Mouse (Mus musculus): ENCODE data around the gene Gmcl1. TPM values are rescaled to one million over a fixed set of nuclear protein-coding genes. Genes with fewer than 3 reads are reported as not detected.

The Gmcl1 gene
- polyA plus RNA-seq, 1 experiment: 20.5 TPM

DNA sequence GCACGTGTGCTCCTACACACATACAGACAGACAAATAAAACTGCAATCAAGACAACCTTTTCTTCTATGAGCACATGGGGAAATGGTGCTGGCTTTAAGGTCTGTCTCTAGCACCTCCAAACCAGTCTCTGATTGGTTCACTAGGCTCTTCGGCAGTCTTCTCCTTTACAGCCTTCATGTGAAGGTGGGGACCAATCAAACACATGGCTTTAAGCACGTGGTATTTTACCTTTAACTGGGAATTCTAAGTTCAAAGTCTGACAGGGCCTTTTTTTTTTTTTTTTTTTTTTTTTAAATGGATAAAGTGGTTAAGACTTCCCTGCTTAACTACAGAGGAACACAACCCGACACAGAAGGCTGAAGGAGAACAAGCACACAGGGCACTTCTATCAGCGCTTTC lies 68.1 kb downstream of the Gmcl1 start:
- no peak for TF ChIP-seq POLR2A (IDR thresholded peaks at IDR 0.05; ENCODE audit: low read depth, low read length)
- no peak for TF ChIP-seq CTCF (IDR thresholded peaks at IDR 0.05; ENCODE audit: extremely low read depth, insufficient read length, insufficient replicate concordance, low read depth, low read length)
- no peaks in the 10 kb centered on the region for H3K27me3 ChIP-seq (ENCODE audit: control insufficient read depth, insufficient read depth, low read length)
- peak overlapping the region; percentile 29 for H3K4me3 ChIP-seq (ENCODE audit: low read depth, low read length)
- peaks cover 12% of the 10 kb centered on the region; the same call in 1 of the 2 replicates for H3K4me1 ChIP-seq (ENCODE audit: control insufficient read depth, insufficient read depth, insufficient read length, low read length)
- H3K36me3 ChIP-seq (ENCODE audit: control insufficient read depth, insufficient read depth, low read length): peaks cover 75% of the 10 kb centered on the region
- peak overlapping the region; percentile 77; the same call in 1 of the 2 replicates for H3K27ac ChIP-seq (ENCODE audit: insufficient read depth, low read depth, low read length)
- WGBS: 40% methylated on average over 5 of the region's 5 CpGs

DNA sequence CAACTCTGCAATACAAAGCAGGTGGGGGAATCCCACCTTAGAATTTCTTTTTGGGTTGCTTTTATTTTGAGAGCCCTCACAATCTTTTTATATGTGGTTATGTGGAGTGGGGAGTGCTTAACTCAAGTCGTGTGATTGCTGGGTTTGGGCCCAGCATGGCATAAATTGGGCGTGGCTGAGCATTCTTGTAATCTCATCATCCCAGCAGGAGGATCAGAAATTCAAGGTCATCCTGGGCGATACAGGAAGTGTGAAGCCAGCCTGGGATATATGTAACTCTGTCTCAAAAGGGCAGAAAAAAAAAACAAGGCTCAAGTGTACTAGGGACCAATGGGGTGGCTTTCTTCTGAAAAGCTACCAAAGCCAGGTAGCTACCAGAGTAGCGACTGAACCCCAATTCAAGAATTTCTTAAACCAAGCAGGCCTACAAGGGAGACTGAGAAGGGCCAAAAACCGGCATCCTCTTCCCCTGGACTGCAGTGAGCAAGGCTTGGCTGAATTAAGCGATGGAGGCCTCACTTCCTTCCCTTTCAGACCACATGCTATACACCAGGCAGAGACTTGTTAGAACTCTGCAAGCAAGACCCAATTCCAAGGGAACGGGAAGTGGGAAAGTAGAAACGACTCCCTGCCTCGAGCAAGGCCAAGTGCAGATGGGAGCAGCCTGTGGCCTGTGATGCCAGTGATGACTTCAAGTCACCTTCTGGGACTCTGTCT lies 72.9 kb downstream of the Gmcl1 start:
- WGBS: 62% methylated on average over 9 of the region's 9 CpGs
- Histone ChIP-seq H3K27me3 (ENCODE audit: control insufficient read depth, insufficient read depth, low read length) (no peaks in the 10 kb centered on the region), H3K36me3 (ENCODE audit: control insufficient read depth, insufficient read depth, low read length) (peaks cover 86% of the 10 kb centered on the region), H3K27ac (ENCODE audit: insufficient read depth, low read depth, low read length) (0 out of 2 replicates have a peak overlapping the region, but pooled peaks have one; percentile 25), H3K4me3 (ENCODE audit: low read depth, low read length) (no peak overlapping the region), H3K4me1 (ENCODE audit: control insufficient read depth, insufficient read depth, insufficient read length, low read length) (peaks cover 14% of the 10 kb centered on the region)
- TF ChIP-seq POLR2A (IDR thresholded peaks at IDR 0.05; ENCODE audit: low read depth, low read length) (no peak), CTCF (IDR thresholded peaks at IDR 0.05; ENCODE audit: extremely low read depth, insufficient read length, insufficient replicate concordance, low read depth, low read length) (no peak)

DNA sequence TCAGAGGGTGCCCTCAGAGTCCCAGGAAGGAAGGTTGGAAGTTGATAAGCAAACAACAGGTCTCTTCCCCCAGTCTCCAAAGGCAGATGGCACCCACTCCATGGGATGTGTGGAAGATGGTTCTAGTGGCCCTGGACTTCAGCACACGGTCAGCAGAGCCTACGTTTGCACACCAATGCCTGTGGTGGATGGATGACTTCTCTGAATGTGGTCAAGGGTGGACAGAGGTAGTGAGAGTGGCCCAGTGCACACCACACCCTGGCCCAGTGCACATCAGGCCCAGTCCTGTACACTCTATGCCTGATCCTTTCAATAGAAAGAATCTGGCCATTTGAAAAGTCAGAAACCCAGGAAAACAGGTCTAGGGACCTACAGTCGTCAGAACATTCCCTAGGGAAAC lies 74.7 kb downstream of the Gmcl1 start:
- Histone ChIP-seq H3K27me3 (ENCODE audit: control insufficient read depth, insufficient read depth, low read length) (no peaks in the 10 kb centered on the region), H3K36me3 (ENCODE audit: control insufficient read depth, insufficient read depth, low read length) (peaks cover 82% of the 10 kb centered on the region), H3K27ac (ENCODE audit: insufficient read depth, low read depth, low read length) (no peak overlapping the region), H3K4me3 (ENCODE audit: low read depth, low read length) (no peak overlapping the region), H3K4me1 (ENCODE audit: control insufficient read depth, insufficient read depth, insufficient read length, low read length) (peaks cover 18% of the 10 kb centered on the region)
- TF ChIP-seq CTCF (IDR thresholded peaks at IDR 0.05; ENCODE audit: extremely low read depth, insufficient read length, insufficient replicate concordance, low read depth, low read length): no peak
- TF ChIP-seq POLR2A (IDR thresholded peaks at IDR 0.05; ENCODE audit: low read depth, low read length): no peak
- WGBS: 84% methylated on average over 3 of the region's 3 CpGs

DNA sequence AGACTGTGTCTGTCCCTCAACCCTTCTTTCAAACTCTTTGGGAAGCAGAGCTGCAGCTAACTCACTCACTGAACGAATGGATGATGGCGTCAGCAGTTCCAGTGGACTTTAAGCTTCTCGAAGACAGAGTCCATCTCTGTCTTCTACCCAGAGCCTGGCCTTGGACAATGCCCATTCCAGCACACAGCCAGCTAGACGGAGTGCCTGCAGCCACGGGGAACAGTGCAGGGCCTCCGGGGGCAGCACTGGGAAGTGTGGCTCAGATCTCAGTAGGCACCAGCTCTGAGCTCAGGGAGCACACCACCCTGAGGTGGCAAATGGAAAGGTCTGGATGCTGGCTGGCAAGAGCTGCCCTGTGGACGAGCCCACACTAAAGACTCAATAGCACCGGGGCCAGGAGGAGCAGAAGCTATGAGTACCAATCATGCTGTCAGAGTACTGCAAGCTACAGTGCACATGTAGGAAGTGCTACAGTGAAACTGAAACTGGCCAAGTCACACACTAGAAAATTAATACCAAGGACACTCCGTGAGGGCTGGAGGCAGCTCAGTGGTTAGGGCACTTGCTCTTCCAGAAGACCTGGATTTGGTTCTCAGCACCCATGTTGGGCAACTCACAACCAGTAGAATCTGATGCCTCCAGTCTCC lies 78.8 kb downstream of the Gmcl1 start:
- Histone ChIP-seq H3K4me1 (ENCODE audit: control insufficient read depth, insufficient read depth, insufficient read length, low read length) (peaks cover 14% of the 10 kb centered on the region), H3K36me3 (ENCODE audit: control insufficient read depth, insufficient read depth, low read length) (peaks cover 80% of the 10 kb centered on the region), H3K4me3 (ENCODE audit: low read depth, low read length) (no peak overlapping the region), H3K27ac (ENCODE audit: insufficient read depth, low read depth, low read length) (peak overlapping the region; percentile 72), H3K27me3 (ENCODE audit: control insufficient read depth, insufficient read depth, low read length) (no peaks in the 10 kb centered on the region)
- TF ChIP-seq CTCF (IDR thresholded peaks at IDR 0.05; ENCODE audit: extremely low read depth, insufficient read length, insufficient replicate concordance, low read depth, low read length) (no peak), POLR2A (IDR thresholded peaks at IDR 0.05; ENCODE audit: low read depth, low read length) (no peak)
- 51% methylated on average over 9 of the region's 9 CpGs for WGBS

DNA sequence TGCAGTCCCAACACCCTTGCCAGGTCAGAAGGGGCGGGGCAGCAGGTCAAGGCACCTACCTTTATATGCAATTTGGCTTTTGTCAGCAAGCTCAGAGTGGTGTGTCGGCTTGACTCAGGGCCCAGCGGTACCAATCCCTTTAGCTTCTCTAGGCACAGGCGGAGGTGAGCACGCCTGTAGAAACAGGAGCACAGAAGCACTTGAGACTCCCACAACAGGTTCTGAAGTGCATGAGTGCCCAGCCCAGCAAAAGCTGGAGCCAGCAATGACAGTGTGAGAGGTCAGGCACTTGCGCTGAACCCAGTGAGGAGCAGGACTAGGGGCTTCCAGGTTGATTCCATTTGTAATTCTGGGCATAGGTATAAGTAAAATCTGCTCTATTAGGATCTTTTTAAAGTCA lies 80.2 kb downstream of the Gmcl1 start:
- H3K27ac ChIP-seq (ENCODE audit: insufficient read depth, low read depth, low read length): no peak overlapping the region
- H3K36me3 ChIP-seq (ENCODE audit: control insufficient read depth, insufficient read depth, low read length): peaks cover 80% of the 10 kb centered on the region
- H3K4me1 ChIP-seq (ENCODE audit: control insufficient read depth, insufficient read depth, insufficient read length, low read length): peaks cover 14% of the 10 kb centered on the region
- H3K4me3 ChIP-seq (ENCODE audit: low read depth, low read length): no peak overlapping the region
- TF ChIP-seq CTCF (IDR thresholded peaks at IDR 0.05; ENCODE audit: extremely low read depth, insufficient read length, insufficient replicate concordance, low read depth, low read length) (no peak), POLR2A (IDR thresholded peaks at IDR 0.05; ENCODE audit: low read depth, low read length) (no peak; the same call in 1 of the 2 replicates)
- 95% methylated on average over 6 of the region's 6 CpGs for WGBS
- no peaks in the 10 kb centered on the region for H3K27me3 ChIP-seq (ENCODE audit: control insufficient read depth, insufficient read depth, low read length)

DNA sequence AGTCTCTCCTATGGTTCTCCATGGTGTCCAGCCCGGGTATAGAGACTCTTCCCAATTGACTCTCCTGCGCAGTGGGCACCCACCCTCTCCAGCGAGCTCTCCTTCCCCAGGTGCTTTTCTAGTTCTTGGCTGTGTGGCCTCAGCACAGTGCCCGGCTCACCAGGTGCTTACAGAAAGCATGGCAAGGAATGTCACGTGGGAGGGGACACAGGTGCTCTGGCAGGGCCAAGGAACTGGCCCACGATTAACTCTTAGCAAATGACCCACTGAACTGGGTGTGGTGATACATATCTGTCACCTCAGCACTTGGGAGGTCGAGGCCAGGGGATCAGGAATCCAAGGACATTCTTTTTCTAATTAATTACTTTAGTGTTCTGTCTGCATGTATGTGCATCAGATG lies 87.0 kb downstream of the Gmcl1 start:
- Histone ChIP-seq H3K4me1 (ENCODE audit: control insufficient read depth, insufficient read depth, insufficient read length, low read length) (peaks cover 13% of the 10 kb centered on the region), H3K27me3 (ENCODE audit: control insufficient read depth, insufficient read depth, low read length) (no peaks in the 10 kb centered on the region), H3K36me3 (ENCODE audit: control insufficient read depth, insufficient read depth, low read length) (peaks cover 35% of the 10 kb centered on the region), H3K4me3 (ENCODE audit: low read depth, low read length) (no peak overlapping the region), H3K27ac (ENCODE audit: insufficient read depth, low read depth, low read length) (peak overlapping the region; percentile 75)
- TF ChIP-seq POLR2A (IDR thresholded peaks at IDR 0.05; ENCODE audit: low read depth, low read length): 0 out of 2 replicates have a peak, but pooled peaks have one; percentile 26
- no peak for TF ChIP-seq CTCF (IDR thresholded peaks at IDR 0.05; ENCODE audit: extremely low read depth, insufficient read length, insufficient replicate concordance, low read depth, low read length)
- 28% methylated on average over 7 of the region's 7 CpGs for whole genome bisulfite sequencing

DNA sequence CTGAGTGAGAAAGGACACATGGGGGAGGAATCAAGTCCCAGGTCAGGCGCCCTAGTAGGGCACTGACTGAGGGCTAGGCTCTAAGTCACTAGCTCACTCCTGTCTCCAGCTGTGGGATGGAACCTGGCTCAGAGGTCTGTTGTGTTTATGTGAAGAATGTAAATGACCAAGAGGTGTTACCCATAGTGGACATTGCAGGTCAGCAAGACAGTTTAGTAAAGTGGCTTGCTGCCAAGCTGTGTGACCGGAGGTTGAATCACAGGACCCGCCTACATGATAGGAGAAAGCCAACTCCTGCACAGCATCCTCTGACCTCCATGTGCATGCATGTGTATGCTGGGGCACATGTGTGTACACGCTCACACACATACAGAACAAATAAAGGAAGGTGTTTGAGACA lies 87.6 kb downstream of the Gmcl1 start:
- peaks cover 16% of the 10 kb centered on the region; the same call in 1 of the 2 replicates for H3K4me1 ChIP-seq (ENCODE audit: control insufficient read depth, insufficient read depth, insufficient read length, low read length)
- peaks cover 29% of the 10 kb centered on the region for H3K36me3 ChIP-seq (ENCODE audit: control insufficient read depth, insufficient read depth, low read length)
- no peaks in the 10 kb centered on the region for H3K27me3 ChIP-seq (ENCODE audit: control insufficient read depth, insufficient read depth, low read length)
- WGBS: 45% methylated on average over 4 of the region's 4 CpGs
- H3K27ac ChIP-seq (ENCODE audit: insufficient read depth, low read depth, low read length): peak overlapping the region; percentile 75; the same call in 1 of the 2 replicates
- no peak overlapping the region for H3K4me3 ChIP-seq (ENCODE audit: low read depth, low read length)
- TF ChIP-seq POLR2A (IDR thresholded peaks at IDR 0.05; ENCODE audit: low read depth, low read length) (no peak), CTCF (IDR thresholded peaks at IDR 0.05; ENCODE audit: extremely low read depth, insufficient read length, insufficient replicate concordance, low read depth, low read length) (no peak)

All from small intestine, adult 2 months (tissue).